Mouse (Mus musculus) lung, adult 2 months (tissue): ENCODE results near the gene AL607142.1.

Experiments used
- CTCF ChIP-seq: fragments of 200-500 bp; IDR thresholded peaks from 2 replicates; pipeline ENCODE4 v1.5.1; 2011; ENCODE audit warnings: mild to moderate bottlenecking, low read length, control low read depth; ENCODE audit not compliant: insufficient read depth
- POLR2A ChIP-seq: fragments of 200-500 bp; IDR thresholded peaks from 2 replicates; pipeline ENCODE4 v1.6.1; 2011; ENCODE audit warnings: low read depth, mild to moderate bottlenecking, control low read depth, low read length, borderline replicate concordance; ENCODE audit errors: extremely low read depth

DNA sequence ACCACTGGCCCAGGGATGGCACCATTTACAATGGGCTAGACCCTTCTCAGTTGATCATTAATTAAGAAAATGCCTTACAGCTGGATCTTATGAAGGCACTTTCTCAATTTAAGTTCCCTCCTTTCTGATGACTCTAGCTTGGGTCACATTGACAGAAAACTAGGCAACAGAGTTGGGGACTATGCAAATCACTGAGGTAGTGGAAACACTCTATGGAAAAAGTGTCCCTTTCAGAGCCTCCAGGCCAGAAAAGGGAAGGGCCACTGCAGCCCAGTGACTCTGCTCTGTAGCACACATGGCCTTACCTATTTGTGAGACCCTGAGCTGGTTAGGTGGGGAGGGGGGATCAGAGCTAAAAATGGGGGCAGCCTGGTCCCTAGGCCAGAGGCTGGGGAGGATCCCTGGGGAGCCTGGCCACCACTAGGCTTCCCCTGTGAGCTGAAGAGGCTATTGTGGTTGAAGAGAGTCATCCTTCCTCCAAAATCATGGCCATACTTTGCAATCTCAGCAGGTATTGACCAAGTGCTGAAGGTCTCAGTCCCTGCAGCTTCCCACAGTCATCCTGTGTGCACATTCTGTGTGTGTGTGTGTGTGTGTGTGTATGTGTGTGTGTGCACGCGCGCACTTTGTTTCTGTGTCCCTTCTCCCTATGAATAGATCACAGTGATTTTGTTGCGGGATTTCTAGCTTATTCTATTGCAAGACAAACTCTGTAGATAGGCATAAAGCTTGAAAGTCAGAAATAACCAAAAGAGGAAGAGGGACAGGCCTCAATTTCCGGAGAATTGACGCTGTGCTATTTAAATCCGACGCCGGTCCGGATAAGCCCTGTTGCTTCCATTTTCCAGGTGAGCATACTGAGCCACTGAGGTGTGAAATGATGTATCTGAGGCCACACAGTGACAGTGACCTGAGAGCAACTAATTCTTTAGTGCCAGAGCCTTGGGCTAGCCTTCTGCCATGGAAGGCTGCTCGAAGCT is 11.5 kb upstream of the AL607142.1 start:
- TF ChIP-seq CTCF (no peak), POLR2A (no peak)
